In genomic region chr1:177981276-177981675, GRCm38 (mm10) we compare ENCODE assay signal across 27 mouse cellular contexts. TPM values are rescaled to one million over a fixed set of nuclear protein-coding genes. Genes with fewer than 3 reads are reported as not detected.
"Had no signal": no experiment of that assay in that cellular context is flagged by ENCODE, and none has a peak within 500 bp of the region (broad histone marks: within the 10 kb centered on the region; RNA-seq: fewer than 3 reads in every experiment).

No protein-coding gene starts in this region.

- ATAC-seq: hindbrain, embryonic 16.5 days; inflammation-experienced regulatory T-cells, adult 6 months; intestine, embryonic 15.5 days; liver, embryonic 12.5 days had no signal

- H3K27me3 ChIP-seq: heart, embryonic 13.5 days; heart, embryonic 15.5 days; intestine, embryonic 15.5 days; kidney, embryonic 15.5 days; limb, embryonic 13.5 days; limb, embryonic 15.5 days; liver, embryonic 12.5 days had no signal

- H3K9ac ChIP-seq: heart, embryonic 13.5 days; heart, embryonic 15.5 days; hindbrain, embryonic 14.5 days; intestine, embryonic 15.5 days; kidney, embryonic 15.5 days; limb, embryonic 13.5 days; limb, embryonic 15.5 days; liver, embryonic 12.5 days; liver, embryonic 14.5 days had no signal

- H3K4me2 ChIP-seq: heart, embryonic 11.5 days; heart, embryonic 13.5 days; heart, embryonic 15.5 days; hindbrain, embryonic 14.5 days; intestine, embryonic 15.5 days; kidney, embryonic 15.5 days; limb, embryonic 13.5 days; limb, embryonic 15.5 days; liver, embryonic 12.5 days had no signal

- H3K4me1 ChIP-seq: intestine, embryonic 15.5 days; limb, embryonic 13.5 days had no signal

- H3K27ac ChIP-seq: gastrocnemius, adult 2 months; heart, embryonic 13.5 days; heart, embryonic 15.5 days; hindbrain, embryonic 14.5 days; intestine, embryonic 15.5 days; kidney, embryonic 15.5 days; kidney, postnatal 0 days; limb, embryonic 13.5 days; limb, embryonic 15.5 days; liver, embryonic 12.5 days; liver, embryonic 14.5 days had no signal

- H3K9me3 ChIP-seq: heart, embryonic 13.5 days; heart, embryonic 15.5 days; intestine, embryonic 15.5 days; kidney, embryonic 15.5 days; limb, embryonic 13.5 days; limb, embryonic 15.5 days; liver, embryonic 12.5 days had no signal

- H3K4me3 ChIP-seq: gastrocnemius, adult 2 months; heart, embryonic 13.5 days; heart, embryonic 15.5 days; intestine, embryonic 15.5 days; kidney, embryonic 15.5 days; limb, embryonic 13.5 days; limb, embryonic 15.5 days; liver, embryonic 12.5 days had no signal

- H3K36me3 ChIP-seq: heart, embryonic 13.5 days; heart, embryonic 15.5 days; intestine, embryonic 15.5 days; kidney, embryonic 15.5 days; limb, embryonic 13.5 days; limb, embryonic 15.5 days; liver, embryonic 12.5 days had no signal

- DNase-seq: gastrocnemius, adult 2 months; gastrocnemius, postnatal 10 days; gastrocnemius, postnatal 25 days; heart, adult 18-20 months; heart, postnatal 14 days; heart, postnatal 36 days; kidney, adult 11 months; kidney, adult 2 months; kidney, adult 9 months; kidney, postnatal 14 days; kidney, postnatal 36 days; layer of hippocampus, adult 9-11 months; layer of hippocampus, postnatal 36 days; left cerebral cortex, postnatal 4 days had no signal

RNA-seq across cellular contexts. Expression of gene Catspere2, which starts 1.9 kb away (rescaled TPM):
- polyA plus RNA-seq: inflammation-experienced regulatory T-cells, adult 6 months had no signal
